Mouse (Mus musculus): Measurements from ENCODE around the gene Tmprss2.
A peak's percentile ranks its signal among the peaks of the same experiment; 100 is the strongest.

Tmprss2 gene

DNA sequence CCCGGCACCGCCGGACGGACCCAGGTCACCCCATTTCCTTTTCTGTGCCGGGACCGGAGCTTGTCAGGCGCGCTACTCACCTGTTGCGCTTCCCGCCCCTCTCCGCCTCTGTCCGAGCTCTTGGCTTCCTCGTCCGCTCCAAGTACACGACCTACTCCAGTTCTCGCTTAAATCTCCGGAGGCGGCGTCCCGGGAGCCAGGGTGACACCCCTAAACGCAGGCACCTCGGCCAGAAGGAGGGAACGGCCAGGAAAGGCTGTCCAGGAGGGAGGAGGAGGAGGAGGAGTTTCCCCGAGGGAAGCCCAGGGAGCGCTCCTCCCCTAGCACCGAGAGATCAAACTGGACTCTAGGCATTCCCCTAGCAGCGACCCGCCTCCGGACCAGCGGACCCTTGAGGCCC, at the start of gene Tmprss2:
Tmprss2 (minus strand) TSS at position 257 of the 400 bp plus-strand sequence.
- no peak for DNase-seq (ENCODE audit: low read depth)

DNA sequence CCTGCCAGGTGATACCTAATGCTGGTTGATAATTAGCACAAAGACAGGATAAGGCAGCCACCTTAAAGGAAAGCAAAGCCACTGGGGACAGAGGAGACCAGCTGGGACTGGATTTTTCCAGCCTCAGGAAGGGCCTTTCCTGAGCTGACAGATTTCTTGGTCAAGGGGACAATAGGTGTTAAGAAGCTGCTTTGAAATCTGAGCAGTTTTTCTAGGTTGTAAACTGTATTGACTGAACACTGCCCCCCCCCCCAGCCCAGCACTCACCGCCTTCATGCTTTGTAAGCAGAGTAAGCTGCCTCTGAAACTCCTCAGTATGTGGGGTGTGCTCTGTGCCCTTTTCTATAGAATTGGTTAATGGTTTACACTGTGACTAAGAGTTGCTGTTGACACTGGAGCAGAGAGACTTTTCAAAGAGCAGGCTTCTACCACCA, 48.2 kb upstream of the Tmprss2 start:
- DNase-seq (ENCODE audit: low read depth) = no peak

DNA sequence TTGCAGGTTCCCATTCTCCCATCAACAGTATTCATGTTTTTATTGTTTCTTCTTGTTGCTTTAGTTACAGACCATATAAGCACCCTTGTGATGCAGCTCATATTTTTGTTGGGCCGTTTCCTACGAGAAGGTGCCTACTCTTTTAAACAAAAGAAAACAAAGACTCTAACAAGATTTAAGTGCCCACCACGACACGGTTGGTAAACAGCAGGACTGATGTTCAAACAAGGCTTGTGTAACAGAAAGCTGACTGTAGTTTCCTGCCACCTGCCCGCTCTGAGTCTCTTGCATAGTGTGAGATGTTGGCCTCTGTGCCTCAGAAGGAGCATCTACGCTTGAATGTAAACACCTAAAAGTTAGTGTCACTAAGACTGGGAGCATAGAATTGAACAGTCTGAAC, 47.5 kb upstream of the Tmprss2 start:
- DNase-seq (ENCODE audit: low read depth) = no peak

DNA sequence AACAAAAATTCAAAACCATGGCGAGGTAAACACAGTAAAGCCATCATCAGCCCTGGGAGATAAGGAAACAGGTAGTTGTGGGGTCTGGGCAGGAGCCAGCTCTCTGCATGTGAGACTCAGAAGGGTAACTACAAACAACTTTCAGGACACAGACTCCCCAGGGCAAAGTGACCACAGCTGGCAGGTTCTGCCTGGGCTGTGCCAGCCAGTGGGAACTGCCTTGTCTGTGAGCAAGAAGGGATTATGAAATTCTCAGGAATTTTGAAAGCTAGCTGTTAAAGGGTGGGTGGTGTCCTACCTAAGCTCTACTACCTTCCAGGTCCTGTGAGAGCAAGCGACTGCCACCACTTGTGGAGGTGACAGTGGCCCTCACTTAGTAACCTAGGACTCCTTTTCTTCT, 44.8 kb upstream of the Tmprss2 start:
- DNase-seq (ENCODE audit: low read depth) = no peak

DNA sequence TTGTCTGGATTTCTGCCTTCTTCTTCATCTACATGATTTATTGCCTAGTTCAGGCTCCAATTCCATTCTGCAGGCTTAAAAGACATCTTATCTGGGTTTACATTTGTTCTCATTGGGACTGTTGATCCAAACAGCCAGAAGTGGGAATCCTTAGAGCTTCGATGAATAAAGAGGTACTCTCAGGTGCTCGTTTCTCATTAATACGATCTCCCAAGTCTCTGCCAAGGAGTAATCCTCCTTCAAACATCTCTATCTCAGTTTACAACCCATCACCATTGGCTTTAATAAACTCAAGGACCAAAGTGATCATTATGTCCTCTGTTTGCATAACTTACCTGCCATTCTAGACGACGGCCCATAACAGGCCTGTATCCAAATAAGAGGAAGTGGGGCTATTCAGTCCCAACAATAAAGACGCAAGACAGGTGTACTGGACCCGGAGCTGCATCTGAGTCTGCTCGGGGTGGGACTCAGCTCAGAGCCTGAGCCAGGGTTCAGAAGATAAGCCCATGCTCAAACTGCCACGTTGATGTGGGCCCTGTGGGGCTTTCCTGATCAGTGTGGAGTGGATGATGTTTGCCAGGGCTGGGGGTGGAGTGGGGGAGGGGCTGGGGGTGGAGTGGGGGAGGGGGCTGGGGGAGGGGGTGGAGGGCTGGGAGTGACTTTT, 38.7 kb upstream of the Tmprss2 start:
- no peak for DNase-seq (ENCODE audit: low read depth)

DNA sequence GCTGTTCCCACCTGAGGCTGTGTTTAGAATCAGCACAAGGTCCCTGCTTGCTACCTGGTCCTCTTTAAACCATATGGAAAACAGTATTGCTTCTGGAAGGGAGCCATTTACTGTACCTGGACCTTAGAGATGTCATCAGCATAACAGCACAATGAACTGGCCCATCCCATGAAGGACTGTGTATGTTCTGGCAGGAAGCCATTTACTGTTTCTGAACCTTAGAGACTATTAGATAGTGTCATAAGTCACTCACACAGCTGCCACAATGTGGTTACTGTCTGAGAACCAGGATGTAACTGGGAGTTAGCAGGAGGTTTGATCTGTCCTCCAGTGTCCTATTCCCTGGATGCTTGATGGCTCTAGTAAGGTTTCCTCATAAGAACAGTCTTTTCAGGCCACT, 33.7 kb upstream of the Tmprss2 start:
- no peak for DNase-seq (ENCODE audit: low read depth)

DNA sequence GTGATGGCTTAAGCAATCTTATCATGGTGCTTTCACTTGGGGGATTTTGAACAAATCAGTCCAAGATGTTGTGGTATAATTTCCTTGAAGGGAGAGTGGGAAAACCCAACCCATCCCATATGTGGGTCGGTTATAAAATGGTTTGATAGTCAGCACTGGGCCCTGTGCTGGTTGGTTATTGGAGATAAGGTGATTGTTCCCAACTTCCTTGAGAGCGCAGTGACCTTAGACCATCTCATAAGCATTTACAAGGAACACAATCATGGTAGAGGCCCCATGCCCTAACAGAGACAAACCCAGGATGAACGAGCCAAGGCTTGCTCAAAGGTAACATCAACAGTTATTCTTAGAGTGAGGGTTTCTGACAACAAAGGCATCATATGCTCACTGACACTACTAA, 28.6 kb upstream of the Tmprss2 start:
- DNase-seq (ENCODE audit: low read depth) = no peak

DNA sequence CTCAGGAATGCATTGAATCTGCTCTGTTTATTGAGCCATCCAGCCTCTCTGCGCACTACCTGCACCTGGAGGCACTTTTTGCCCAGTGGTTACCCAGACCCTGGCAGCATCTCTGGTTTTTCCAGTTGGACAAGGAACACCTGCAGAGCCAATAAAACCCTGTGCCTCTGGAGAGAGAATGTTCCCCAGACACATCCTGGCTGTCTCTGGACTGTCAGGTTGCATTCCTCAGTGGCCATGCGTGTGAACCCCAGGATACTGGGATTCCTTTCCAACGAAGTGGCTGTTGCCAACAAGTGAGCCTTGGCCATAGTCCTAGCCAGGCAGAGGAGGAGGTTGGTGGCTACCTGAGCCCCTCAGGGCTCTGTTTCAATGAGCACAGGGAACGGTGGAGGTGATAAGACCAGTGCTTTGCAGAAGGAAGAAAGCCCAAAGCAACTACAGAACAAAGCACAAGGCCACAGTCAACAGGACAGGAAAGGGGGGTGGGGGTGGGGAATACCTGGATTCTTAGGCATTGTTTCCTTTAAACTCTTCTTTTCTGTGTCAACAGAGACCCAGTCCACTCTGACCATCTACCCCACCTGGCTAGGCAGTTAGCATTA, 22.0 kb upstream of the Tmprss2 start:
- DNase-seq (ENCODE audit: low read depth) = no peak

DNA sequence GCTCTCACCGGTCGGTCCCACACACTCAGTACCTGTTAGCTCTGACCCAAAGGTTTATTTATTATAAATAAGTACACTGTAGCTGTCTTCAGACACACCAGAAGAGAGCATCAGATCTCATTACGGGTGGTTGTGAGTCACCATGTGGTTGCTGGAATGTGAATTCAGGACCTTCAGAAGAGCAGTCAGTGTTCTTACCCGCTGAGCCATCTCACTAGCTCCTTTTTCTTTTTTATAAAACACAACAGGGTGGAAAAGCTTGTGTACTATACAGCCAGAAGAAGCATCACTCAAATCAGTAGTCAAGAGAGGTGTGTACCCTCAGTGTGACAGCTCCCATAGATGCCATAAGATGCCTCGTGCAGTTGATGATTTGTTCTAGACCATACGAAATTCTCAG, 12.2 kb upstream of the Tmprss2 start:
- no peak for DNase-seq (ENCODE audit: low read depth)

DNA sequence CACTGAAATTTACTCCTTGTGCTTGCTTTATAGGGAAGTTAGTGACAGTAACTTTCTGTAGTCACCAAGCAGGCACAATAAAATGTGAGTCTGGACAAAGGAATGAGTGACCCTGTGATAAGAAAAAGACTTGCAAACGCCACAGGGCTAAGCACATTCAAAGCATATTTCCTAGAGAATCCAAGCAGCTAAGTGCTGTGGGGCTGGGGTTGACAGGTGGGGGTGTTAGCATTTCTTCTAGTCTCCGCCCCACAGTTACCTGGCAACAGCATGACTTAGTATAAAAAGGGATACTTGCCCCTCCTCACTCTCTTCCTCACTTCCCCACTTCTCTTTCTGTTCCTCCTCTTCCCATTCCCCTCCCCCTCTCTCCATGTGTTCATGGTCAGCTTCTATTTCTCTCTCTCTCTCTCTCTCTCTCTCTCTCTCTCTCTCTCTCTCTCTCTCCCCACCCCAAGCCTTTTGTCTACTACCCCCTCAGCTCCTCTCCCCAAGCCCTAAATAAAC, 11.4 kb upstream of the Tmprss2 start:
- DNase-seq (ENCODE audit: low read depth) = no peak

DNA sequence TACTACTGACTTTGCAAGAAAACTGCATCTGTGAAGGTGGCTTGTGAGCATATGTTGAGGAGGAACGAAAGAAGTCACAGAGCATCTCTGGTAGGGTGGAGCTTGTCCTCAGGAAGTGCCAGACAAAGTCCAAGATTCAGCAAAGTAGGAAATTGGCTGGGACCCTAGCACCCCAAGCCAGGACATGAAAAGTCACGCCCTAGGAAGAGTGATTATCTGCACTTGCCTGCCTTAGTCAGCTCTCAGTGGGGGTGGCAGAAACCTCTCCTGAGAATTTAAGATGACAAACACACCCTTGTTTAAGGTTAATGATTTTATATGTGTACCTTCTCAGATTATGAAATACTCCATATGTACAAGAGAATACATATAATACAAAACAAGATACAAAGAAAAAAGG, 7.3 kb upstream of the Tmprss2 start:
- DNase-seq (ENCODE audit: low read depth) = no peak

DNA sequence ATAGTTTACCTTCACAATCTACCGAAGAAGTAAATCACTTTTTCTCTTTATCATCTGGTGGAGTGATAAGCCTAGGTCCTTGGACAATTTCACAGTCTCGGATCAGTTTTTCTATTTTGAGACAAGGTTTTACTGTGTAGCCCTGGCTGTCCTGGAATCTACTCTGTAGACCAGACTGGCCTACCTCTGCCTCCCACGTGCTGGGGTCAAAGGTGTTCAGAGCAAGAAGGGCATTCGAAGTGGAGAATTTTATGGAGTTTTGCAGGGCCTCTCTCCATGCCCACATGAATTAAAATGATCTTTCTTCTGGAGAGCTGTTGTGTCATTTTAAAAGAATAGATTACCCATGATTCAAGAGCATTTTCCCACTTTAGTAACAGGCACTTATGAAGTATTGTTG, 1.0 kb upstream of the Tmprss2 start:
- DNase-seq (ENCODE audit: low read depth) = no peak

DNA sequence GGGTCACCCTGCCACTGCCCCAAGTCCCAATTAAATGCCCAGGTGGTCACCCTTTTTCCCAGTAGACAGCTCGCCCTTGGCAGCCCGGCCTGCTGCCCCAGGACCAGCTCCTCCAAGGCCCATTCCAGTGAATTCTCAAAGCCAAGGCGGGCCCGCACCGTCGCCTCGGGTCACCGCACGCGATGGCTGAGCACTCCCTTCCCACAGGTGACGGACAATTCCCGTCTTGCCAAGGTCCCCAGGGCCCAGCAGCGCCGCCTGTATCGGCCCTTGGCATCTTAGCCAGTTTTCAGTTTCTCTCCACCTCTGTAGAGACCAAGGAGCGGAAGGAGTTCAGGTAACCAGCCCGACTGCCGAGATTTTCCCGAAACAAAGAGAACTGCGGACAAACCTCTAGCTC, 749 bp downstream of the Tmprss2 start:
- no peak for DNase-seq (ENCODE audit: low read depth)

DNA sequence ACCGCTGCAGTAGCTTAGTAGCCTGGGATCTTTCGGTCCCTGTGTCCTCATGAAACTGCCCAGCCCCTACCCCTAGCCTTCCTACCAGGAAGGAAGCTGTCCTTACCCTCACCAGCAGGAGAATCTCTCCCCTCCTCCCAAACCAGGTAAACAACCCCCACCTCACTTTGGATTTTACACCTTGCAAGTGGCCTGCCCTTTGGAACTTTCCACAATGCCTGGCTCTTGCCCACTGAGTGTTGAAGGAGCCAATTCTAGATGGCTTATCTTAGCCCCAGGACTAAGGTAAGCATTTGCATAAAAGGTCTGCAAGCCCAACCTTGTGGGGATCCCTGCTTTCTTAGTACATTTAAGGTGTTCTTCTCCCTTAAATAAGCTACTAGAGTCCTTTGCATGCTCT, 1.3 kb downstream of the Tmprss2 start:
- DNase-seq (ENCODE audit: low read depth) = no peak

DNA sequence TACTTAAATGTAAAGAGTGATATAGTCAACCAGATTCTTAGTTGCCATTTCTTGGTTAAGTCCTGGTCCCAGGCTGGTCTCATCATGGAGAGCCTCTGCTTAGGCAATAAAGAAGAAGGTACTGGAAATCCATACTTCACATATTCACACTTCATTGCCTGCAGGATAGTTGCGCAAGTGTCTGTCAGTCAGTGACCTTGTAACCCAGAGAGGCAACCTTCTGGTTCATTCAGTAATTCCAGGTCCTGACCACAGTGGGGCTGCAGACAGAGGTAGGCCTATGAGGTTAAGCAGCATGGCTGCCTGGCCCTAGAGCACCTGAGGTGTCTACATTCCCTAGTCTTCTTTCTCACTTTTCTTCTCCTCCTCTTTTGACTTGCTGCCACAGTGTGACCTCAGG, 3.0 kb downstream of the Tmprss2 start:
- no peak for DNase-seq (ENCODE audit: low read depth)

DNA sequence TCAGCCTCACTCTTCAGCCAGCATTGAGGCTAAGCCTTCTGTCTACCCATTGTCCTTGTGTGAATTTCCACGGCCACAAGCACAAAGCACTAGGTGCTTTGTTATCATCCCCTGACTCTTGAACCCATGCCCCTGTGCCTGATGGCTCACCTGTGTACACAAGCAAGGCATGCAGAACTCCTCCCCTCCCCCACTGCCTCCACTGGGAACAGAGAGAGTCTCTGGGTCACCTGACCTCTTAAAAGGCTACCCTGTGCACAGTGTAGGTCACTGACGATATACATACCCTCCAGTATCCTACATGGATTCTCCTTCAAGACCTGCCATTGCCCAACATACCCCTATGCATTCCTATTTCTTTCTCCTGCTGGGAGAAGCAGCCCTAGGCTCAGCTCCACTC, 4.2 kb downstream of the Tmprss2 start:
- no peak for DNase-seq (ENCODE audit: low read depth)

DNA sequence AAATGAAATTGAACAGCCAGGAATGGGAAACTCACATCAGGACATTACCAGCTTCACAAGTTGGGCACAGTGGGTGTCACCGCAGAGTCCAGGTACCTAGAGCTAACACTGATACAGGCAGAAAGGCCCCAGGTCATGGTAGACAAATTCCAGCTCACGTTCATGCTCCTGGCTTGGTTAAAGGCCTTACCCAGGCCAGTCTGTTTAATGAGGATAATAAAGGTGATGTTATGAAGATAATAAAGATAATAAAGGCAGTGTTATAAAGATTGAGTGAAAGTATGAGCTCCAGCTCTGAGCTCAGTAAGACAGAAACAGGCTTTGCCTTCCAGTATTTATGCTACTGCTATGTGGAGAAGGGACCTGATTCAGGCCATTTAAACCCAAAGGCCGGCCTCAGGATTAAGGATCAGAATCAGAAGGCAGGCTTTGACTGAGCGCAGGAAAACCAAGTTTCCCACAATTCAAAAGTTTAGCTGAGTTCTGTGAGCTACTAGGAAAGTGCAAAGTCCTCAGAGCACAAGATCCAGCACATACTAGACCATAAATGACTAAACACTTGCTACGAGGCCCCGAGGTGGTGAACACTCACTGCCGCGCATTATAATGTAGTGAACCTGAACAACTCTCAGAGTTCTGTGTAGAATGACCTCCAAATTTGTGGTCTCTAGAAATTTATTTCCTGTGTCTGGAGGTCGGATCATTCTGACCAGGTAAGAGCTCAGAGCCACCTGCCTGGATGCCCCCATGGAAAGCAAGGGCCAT, 4.9 kb downstream of the Tmprss2 start:
- DNase-seq (ENCODE audit: low read depth) = no peak

DNA sequence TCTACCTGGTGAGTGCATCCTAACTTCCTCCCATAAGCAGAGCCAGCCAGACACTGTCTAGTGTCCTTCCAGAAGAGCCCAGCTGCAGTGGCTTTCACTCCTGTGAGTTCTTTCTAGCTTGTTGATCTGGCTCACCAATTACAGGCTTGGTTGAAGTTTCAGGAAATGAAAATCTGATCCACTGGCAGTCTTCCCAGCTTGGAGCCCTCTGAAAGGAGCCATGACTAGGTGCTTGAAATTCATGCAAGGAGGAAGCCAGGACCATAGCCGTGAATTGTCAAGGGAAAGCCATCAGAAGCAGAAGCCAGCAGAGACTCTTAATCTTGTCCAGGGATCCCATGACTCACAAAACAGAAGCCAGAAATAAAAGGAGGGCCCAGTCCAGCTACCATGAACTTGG, 8.7 kb downstream of the Tmprss2 start:
- no peak for DNase-seq (ENCODE audit: low read depth)

DNA sequence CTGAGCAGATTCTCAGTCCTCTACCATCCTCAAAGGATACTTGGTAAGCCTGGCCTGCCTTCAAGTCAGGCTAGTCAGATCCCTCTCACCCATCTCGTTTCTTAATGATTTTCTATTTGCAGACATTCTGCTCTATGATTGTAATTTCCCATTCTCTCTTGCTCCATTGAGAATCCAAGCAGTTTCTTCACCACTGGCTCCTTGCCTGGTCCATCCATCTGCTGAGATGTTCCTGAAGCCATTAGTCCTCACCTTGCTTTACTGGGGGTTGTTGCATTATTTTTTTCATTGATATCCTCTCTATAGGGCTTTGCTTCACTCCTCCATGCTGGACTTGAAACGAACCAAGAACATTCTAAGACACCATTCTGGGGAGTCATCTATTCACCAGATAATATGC, 10.4 kb downstream of the Tmprss2 start:
- no peak for DNase-seq (ENCODE audit: low read depth)

DNA sequence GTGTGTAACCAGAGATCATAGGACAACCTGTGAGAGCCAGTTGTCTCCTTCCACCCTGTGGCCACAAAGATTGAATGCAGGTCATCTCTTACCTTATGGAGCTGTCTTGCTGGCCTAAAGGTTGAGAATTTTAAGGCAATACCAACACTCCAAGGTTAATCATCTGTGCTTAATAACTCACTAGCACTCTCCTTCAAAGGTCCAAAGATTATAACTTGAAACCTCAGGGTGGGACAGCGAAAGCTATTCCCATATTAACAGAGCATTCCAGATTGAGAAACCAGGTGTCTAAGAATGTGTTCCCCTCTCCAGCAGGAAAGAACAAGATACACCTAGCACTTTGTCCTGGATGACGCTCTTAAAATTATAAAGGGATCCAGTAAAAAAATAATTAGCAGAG, 12.9 kb downstream of the Tmprss2 start:
- no peak for DNase-seq (ENCODE audit: low read depth)

DNA sequence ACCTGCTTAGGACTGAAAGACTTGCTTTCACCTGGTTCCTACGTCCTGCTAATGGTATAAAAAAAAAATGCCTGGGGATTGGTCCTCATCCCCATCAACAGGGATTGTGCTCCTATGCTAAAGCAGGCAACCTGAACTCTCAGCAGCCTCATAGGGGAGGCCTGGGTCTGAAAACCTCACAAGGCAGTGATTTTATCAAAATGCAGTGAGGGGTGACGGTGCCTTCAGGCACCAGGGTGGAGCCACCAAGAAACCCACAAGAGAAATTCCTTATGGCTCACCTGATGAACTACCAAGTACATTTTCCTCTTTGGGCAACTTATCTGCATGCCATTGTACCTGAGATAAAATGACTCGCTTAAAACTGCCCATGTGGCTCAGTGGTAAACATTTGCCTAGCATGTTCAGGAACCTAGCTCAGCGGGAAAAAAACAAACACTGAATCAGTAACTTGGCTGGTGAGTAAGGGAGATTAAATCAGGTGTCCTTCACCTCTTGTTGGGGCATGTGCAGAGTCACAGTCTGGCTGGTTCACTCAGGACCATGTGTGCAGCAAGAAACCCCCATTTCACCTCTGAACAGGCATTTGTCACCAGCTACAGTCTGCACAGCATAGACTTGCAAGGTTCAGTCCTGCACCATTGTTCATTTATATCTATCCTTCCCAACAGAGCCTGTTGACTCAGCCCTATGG, 17.0 kb downstream of the Tmprss2 start:
- DNase-seq (ENCODE audit: low read depth) = no peak

DNA sequence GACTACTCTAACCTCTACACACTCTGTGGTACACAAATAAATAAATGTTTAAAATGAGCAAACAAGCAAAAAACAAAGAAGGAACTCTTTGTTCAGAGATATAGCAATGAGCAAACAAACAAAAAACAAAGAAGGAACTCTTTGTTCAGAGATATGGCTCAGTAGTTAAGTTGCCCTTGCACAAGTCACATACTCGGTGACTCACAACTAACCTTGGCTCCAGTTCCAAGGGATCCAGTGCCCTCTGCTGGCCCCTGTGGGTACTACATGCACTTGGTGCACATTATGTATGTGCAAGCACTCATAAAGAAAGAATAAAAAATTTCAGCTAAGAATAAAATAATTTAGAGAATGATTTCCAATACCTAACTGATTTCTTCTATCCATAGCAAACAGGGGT, 17.9 kb downstream of the Tmprss2 start:
- DNase-seq (ENCODE audit: low read depth) = peak; percentile 42

DNA sequence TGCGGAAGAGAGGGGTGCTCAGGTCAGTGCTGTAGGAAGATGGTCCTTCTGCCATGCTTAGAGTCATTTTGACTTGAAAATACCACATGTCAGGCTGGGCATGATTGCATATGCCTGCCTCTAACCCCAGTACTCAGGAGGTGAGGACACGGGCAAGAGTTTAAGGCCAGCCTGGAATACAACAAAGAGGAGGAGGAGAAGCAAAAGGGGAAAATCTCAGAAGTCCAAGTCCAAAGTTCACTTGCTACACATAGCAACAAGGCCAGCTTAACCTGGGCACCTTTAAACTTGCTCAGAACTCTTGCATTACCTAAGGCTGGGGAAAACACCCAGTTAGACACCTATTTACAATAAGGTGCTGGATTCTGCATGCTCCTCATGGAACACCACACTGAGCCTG, 19.5 kb downstream of the Tmprss2 start:
- DNase-seq (ENCODE audit: low read depth) = no peak
